Mouse (Mus musculus): ENCODE results near the gene Pyroxd2. TPM values are rescaled to one million over a fixed set of nuclear protein-coding genes. Genes with fewer than 3 reads are reported as not detected.

Gene Pyroxd2
- polyA plus RNA-seq, 1 experiment = 5.4 TPM

GRCm38 (mm10) chr19:42779531-42780155 is 27.1 kb upstream of the Pyroxd2 start, which contains the start of gene Hps1:
Gene Hps1, minus strand, starts transcription at chr19:42779978.
- peak within 1 kb of the TSS; percentile 56; the same call in 1 of the 2 replicates for H3K27ac ChIP-seq (ENCODE audit: control insufficient read depth, insufficient read depth, low read depth, low read length)
- H3K36me3 ChIP-seq (ENCODE audit: control insufficient read depth, insufficient read depth, low read length) = no peaks in the 10 kb centered on the region
- peak; percentile 20; the same call in 1 of the 2 replicates for TF ChIP-seq CTCF (IDR thresholded peaks at IDR 0.05; ENCODE audit: control insufficient read depth, insufficient read depth, insufficient replicate concordance, low read depth, low read length)
- peak; percentile 55; the same call in 1 of the 2 replicates for TF ChIP-seq POLR2A (IDR thresholded peaks at IDR 0.05; ENCODE audit: control insufficient read depth, low read depth, low read length)
- no peaks in the 10 kb centered on the region for H3K27me3 ChIP-seq (ENCODE audit: control insufficient read depth, insufficient read depth, low read length)
- H3K4me3 ChIP-seq (ENCODE audit: control insufficient read depth, low read depth, low read length) = peak within 1 kb of the TSS; percentile 90
- peaks cover 9% of the 10 kb centered on the region for H3K4me1 ChIP-seq (ENCODE audit: control insufficient read depth, insufficient read depth, low read length)

GRCm38 (mm10) chr19:42777801-42778200 is 25.2 kb upstream of the Pyroxd2 start:
- TF ChIP-seq POLR2A (IDR thresholded peaks at IDR 0.05; ENCODE audit: control insufficient read depth, low read depth, low read length) (no peak), CTCF (IDR thresholded peaks at IDR 0.05; ENCODE audit: control insufficient read depth, insufficient read depth, insufficient replicate concordance, low read depth, low read length) (peak; percentile 60; the same call in 1 of the 2 replicates)
- Histone ChIP-seq H3K27me3 (ENCODE audit: control insufficient read depth, insufficient read depth, low read length) (no peaks in the 10 kb centered on the region), H3K27ac (ENCODE audit: control insufficient read depth, insufficient read depth, low read depth, low read length) (no peak overlapping the region), H3K36me3 (ENCODE audit: control insufficient read depth, insufficient read depth, low read length) (no peaks in the 10 kb centered on the region), H3K4me1 (ENCODE audit: control insufficient read depth, insufficient read depth, low read length) (peaks cover 9% of the 10 kb centered on the region), H3K4me3 (ENCODE audit: control insufficient read depth, low read depth, low read length) (no peak overlapping the region)

- Histone ChIP-seq H3K4me1 (ENCODE audit: control insufficient read depth, insufficient read depth, low read length) (peaks cover 9% of the 10 kb centered on the region), H3K27me3 (ENCODE audit: control insufficient read depth, insufficient read depth, low read length) (no peaks in the 10 kb centered on the region), H3K36me3 (ENCODE audit: control insufficient read depth, insufficient read depth, low read length) (no peaks in the 10 kb centered on the region), H3K4me3 (ENCODE audit: control insufficient read depth, low read depth, low read length) (no peak overlapping the region), H3K27ac (ENCODE audit: control insufficient read depth, insufficient read depth, low read depth, low read length) (no peak overlapping the region)
- TF ChIP-seq POLR2A (IDR thresholded peaks at IDR 0.05; ENCODE audit: control insufficient read depth, low read depth, low read length) (no peak), CTCF (IDR thresholded peaks at IDR 0.05; ENCODE audit: control insufficient read depth, insufficient read depth, insufficient replicate concordance, low read depth, low read length) (peak; percentile 6; the same call in 1 of the 2 replicates)
Measured at GRCm38 (mm10) chr19:42776813-42777212, 24.2 kb upstream of the Pyroxd2 start.

GRCm38 (mm10) chr19:42770141-42770872 is 17.7 kb upstream of the Pyroxd2 start:
- Histone ChIP-seq H3K36me3 (ENCODE audit: control insufficient read depth, insufficient read depth, low read length) (no peaks in the 10 kb centered on the region), H3K4me3 (ENCODE audit: control insufficient read depth, low read depth, low read length) (no peak overlapping the region), H3K27me3 (ENCODE audit: control insufficient read depth, insufficient read depth, low read length) (no peaks in the 10 kb centered on the region), H3K4me1 (ENCODE audit: control insufficient read depth, insufficient read depth, low read length) (no peaks in the 10 kb centered on the region), H3K27ac (ENCODE audit: control insufficient read depth, insufficient read depth, low read depth, low read length) (no peak overlapping the region)
- TF ChIP-seq POLR2A (IDR thresholded peaks at IDR 0.05; ENCODE audit: control insufficient read depth, low read depth, low read length) = no peak
- no peak for TF ChIP-seq CTCF (IDR thresholded peaks at IDR 0.05; ENCODE audit: control insufficient read depth, insufficient read depth, insufficient replicate concordance, low read depth, low read length)

- Histone ChIP-seq H3K36me3 (ENCODE audit: control insufficient read depth, insufficient read depth, low read length) (no peaks in the 10 kb centered on the region), H3K27me3 (ENCODE audit: control insufficient read depth, insufficient read depth, low read length) (no peaks in the 10 kb centered on the region), H3K27ac (ENCODE audit: control insufficient read depth, insufficient read depth, low read depth, low read length) (no peak overlapping the region), H3K4me1 (ENCODE audit: control insufficient read depth, insufficient read depth, low read length) (no peaks in the 10 kb centered on the region), H3K4me3 (ENCODE audit: control insufficient read depth, low read depth, low read length) (no peak overlapping the region)
- no peak for TF ChIP-seq POLR2A (IDR thresholded peaks at IDR 0.05; ENCODE audit: control insufficient read depth, low read depth, low read length)
- no peak for TF ChIP-seq CTCF (IDR thresholded peaks at IDR 0.05; ENCODE audit: control insufficient read depth, insufficient read depth, insufficient replicate concordance, low read depth, low read length)
Measured at GRCm38 (mm10) chr19:42769648-42770047, 17.1 kb upstream of the Pyroxd2 start.

GRCm38 (mm10) chr19:42767361-42767760 is 14.8 kb upstream of the Pyroxd2 start:
- Histone ChIP-seq H3K4me1 (ENCODE audit: control insufficient read depth, insufficient read depth, low read length) (no peaks in the 10 kb centered on the region), H3K4me3 (ENCODE audit: control insufficient read depth, low read depth, low read length) (no peak overlapping the region), H3K27ac (ENCODE audit: control insufficient read depth, insufficient read depth, low read depth, low read length) (no peak overlapping the region), H3K36me3 (ENCODE audit: control insufficient read depth, insufficient read depth, low read length) (no peaks in the 10 kb centered on the region), H3K27me3 (ENCODE audit: control insufficient read depth, insufficient read depth, low read length) (no peaks in the 10 kb centered on the region)
- TF ChIP-seq CTCF (IDR thresholded peaks at IDR 0.05; ENCODE audit: control insufficient read depth, insufficient read depth, insufficient replicate concordance, low read depth, low read length) (no peak), POLR2A (IDR thresholded peaks at IDR 0.05; ENCODE audit: control insufficient read depth, low read depth, low read length) (no peak)

GRCm38 (mm10) chr19:42764398-42764797 is 11.8 kb upstream of the Pyroxd2 start:
- Histone ChIP-seq H3K36me3 (ENCODE audit: control insufficient read depth, insufficient read depth, low read length) (no peaks in the 10 kb centered on the region), H3K4me3 (ENCODE audit: control insufficient read depth, low read depth, low read length) (no peak overlapping the region), H3K27ac (ENCODE audit: control insufficient read depth, insufficient read depth, low read depth, low read length) (no peak overlapping the region), H3K4me1 (ENCODE audit: control insufficient read depth, insufficient read depth, low read length) (no peaks in the 10 kb centered on the region), H3K27me3 (ENCODE audit: control insufficient read depth, insufficient read depth, low read length) (no peaks in the 10 kb centered on the region)
- TF ChIP-seq POLR2A (IDR thresholded peaks at IDR 0.05; ENCODE audit: control insufficient read depth, low read depth, low read length) (no peak), CTCF (IDR thresholded peaks at IDR 0.05; ENCODE audit: control insufficient read depth, insufficient read depth, insufficient replicate concordance, low read depth, low read length) (no peak)

Data from testis, adult 2 months (tissue).